Mouse (Mus musculus) spleen, adult 12 weeks (tissue): Measurements from ENCODE around the gene Brwd1.
A peak's percentile ranks its signal among the peaks of the same experiment; 100 is the strongest.
"Not testable (repeated sequence)": the region's sequence is repeated elsewhere in the genome, so short reads cannot be mapped to it uniquely, and the experiment has no call there.

Source experiments
- DNase-seq: peaks from one replicate; pipeline ENCODE4 v3.0.0; 2022; ENCODE audit warnings: low spot score

The Brwd1 gene

DNA sequence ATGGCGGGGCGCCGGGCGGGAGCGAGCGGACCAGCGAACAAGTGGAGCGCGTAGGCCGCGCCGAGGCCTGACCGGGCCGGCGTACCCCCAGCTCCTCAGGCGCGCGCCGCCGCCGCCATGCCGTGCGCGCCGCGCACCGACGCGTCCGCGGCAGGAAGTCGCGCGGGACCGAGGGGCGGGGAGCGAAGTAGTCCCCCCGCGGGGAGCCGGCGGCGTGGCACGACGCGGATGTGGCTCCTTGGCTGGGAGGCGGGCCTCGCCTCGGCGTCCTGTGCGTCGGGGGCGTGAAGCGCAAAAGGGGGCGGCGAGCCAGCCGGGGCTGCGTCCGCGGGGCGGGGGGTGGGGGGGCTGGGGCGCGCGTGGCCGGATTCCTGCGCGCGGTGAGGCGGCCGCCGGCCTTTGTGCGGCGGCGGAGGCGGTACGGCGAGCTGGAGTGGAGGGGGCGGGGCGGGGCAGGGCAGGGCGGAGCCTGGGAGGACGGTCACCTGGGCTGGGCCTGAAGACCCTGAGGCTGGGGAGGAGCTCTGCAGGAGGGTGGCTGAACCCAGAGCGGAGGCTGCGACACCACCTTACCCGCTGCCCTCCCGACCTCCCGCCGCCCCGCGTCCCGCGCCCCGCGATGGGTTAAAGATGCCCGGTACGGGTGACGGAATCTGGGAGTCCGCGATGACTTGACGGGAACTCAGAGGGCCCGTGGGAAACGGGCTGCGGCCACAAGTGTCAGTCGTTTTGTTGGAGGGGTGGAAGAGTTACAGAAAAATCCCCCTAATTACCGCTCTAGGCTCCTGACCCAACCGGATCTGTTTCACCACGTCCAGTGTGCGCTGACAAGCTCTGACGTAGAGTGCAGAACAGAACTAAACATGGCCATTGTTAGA, at the start of gene Brwd1:
TSS of gene Brwd1 (minus strand) at position 226 of the 878 bp plus-strand sequence.
- peak; percentile 64 for DNase-seq

- DNase-seq, result no peak
Observed at GRCm38 (mm10) chr16:96128466-96128865, 46.1 kb upstream of the Brwd1 start.

- DNase-seq, result peak; percentile 79
Observed at GRCm38 (mm10) chr16:96127657-96128344, 45.5 kb upstream of the Brwd1 start, which contains the start of gene Hmgn1. Gene Hmgn1, minus strand, starts transcription at chr16:96127729.

DNA sequence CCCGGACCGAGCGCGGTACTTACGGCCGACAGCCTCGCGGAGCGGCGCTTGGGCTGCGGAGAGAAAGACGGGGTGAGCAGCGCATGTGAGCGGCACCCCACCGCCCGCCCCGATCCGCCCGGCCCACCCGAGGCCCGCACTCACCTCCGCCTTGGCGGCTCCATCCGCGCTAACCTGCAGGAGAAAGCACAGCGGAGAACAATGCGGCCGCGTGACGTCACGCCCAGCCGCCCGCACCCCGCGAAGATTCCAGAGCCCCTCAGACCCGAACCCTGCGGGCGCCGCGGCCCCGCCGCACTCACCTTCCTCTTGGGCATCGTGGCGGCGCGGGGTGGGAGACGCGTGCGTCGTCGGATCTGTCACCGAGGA, 44.9 kb upstream of the Brwd1 start:
- no peak for DNase-seq

- no peak for DNase-seq
Observed at GRCm38 (mm10) chr16:96126684-96127171, 44.4 kb upstream of the Brwd1 start.

- DNase-seq, result no peak
Observed at GRCm38 (mm10) chr16:96120022-96120623, 37.8 kb upstream of the Brwd1 start.

GRCm38 (mm10) chr16:96114729-96115128, 32.4 kb upstream of the Brwd1 start:
- no peak for DNase-seq

DNA sequence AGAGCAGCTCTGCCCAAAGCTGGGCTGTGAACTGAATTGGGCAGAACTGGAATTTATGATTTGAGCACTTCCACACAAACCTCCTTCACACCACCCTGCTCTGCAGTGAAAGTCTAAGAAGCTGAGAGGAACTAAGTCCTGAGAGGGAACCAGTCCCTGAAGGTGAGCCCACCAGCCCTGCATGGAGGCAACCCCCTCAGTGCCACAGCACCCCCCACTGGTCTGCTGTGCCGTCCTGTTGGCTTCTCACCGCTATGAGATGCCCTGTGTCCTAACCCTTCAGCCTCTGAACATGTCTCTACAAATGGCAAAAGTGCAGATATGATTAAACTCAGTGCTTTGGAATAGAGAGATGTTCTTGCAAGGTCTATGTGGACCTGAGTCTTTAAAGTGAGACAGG, 30.4 kb upstream of the Brwd1 start:
- DNase-seq, result no peak

DNA sequence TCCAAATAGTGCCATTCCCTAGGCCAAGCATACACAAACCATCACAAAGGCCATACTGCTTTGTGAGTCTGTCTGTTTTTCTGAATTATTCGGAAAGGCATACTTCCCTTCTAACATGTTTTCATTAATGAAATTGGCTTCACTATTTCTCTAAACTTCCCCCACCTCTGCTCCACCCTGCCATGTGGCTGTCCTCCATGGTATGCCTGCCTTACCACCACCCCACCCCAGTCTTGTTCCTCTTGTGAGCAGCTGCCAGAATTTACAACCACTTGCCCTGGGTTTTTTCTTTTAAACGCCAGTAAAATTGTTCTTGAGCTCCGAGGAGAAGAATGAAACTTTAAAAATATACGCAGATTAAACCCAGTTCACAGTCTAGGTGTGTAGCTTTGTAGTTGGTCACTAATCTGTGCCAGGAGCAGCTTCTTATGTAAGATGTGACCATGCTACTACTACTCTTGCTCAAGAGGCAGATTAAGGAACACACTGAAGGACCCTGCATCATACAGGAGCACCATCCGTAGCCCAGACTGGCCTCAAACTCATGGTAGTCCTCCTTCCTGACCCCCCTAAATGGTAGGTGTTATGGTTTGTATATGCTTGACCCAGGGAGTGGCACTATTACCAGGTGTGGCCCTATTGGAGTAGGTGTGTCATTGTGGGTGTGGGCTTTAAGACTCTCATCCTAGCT, 28.5 kb upstream of the Brwd1 start:
- no peak for DNase-seq

GRCm38 (mm10) chr16:96109673-96110072, 27.3 kb upstream of the Brwd1 start:
- DNase-seq, result no peak

- DNase-seq, result no peak
Observed at GRCm38 (mm10) chr16:96103036-96103435, 20.7 kb upstream of the Brwd1 start.

DNA sequence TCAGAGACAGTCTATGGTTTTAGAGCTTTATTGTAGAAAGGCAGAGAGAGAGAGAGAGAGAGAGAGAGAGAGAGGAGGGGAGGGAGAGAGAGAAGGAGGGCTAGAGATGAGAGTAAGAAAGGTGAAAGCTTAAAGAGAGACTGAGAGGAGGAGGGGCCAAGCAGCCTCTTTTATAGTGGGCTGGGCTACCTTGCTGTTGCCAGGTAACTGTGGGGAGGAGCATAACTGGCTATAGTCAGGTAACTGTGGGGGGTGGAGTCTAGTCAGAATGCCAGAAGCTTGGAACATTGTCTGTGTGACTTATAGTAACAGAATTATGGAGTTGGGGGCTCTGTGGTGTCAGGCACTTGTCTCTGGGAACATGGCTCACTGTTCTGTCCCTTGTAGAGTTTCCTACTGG, 15.5 kb upstream of the Brwd1 start:
- not testable (repeated sequence) for DNase-seq

- DNase-seq, result no peak
Observed at GRCm38 (mm10) chr16:96095966-96096365, 13.6 kb upstream of the Brwd1 start.

DNA sequence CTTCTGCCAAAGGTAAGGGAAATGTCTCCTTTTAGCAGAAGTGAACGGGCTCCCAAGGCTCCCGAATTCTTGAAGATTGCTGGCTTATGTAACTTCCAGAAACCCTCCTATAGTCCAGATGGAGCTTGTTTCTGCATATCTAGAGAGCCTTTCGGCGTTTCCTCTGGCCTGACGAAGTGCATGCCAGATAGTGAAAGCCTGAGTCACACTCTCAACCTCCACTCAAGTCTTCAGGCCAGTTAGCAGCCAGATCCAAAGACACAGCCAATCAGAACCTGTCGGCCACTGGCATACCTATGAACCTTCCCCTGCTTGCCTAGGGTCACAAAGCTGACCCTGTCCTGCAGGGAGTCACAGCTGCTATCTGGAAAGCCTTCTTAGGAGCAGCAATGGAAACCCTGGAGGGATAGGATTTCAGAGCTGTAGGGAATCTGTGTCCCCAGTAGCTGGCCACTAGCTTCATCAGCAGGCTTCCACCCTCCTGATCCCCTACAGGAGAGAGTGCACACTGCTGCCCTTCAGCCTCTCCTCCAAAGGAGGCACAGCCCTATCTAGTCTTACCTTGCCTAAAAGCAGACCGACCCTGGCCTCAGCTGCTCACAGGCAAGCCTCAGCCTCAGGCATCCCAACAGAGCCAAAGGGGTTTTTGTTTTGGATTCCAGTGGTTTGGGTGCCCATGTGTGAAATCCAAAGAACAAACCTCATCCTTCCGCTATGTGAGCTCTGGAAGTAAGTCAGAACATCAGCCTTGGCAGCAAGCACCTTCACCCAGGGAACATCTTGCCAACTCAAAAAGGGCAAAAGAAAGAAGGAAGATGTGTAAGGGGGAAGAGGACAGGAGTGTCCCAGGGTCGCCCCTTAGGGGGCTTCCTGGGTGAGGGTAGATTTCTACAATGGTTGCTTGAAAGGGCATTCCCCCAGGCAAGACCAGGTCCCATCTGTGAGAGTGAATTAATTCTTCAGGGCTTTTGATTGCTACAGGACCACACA, 9.5 kb upstream of the Brwd1 start:
- DNase-seq, result no peak

GRCm38 (mm10) chr16:96088120-96088519, 5.8 kb upstream of the Brwd1 start:
- DNase-seq, result no peak

GRCm38 (mm10) chr16:96087436-96087835, 5.1 kb upstream of the Brwd1 start:
- no peak for DNase-seq

DNA sequence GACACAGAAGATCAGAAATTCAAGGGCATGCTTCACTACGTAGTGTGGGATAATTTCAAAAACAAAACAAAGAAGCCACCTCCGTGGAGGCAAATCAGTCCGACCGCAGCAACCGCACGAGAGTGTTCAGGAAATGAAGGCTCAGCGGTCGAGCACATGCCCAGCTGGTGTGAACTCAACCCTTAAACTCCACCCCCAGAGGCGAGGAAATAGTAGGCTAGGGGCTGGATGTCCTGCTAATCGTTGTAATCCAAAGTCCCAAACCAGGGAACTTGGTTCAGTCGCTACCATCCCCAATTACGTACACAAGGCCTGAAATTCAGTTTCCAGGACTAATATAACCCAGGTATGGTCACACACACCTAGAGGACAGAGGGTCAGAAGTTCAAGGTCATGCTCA, 4.7 kb upstream of the Brwd1 start:
- peak; percentile 58 for DNase-seq

DNA sequence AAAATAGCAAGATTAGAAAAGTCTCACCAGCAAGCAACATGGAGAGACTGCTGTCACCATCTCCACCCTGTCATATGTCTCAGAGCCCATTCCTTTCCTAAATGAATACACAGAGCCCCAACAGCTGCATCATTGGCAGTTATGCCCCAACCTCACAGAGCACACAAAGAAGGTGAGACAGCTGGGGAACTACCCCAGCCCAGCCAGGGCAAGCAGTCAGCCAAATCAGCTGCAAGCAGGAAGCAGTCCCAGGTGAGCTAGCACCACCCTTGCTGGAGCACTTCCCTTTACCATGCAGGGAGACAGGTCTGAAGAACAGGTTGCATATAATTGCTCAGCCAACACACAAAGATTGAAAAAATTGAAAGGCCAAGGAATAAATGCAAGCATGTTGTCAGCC, 3.3 kb upstream of the Brwd1 start:
- peak; percentile 5 for DNase-seq

GRCm38 (mm10) chr16:96083179-96083646, 887 bp upstream of the Brwd1 start:
- no peak for DNase-seq

- no peak for DNase-seq
Observed at GRCm38 (mm10) chr16:96081742-96082241, 534 bp downstream of the Brwd1 start.

GRCm38 (mm10) chr16:96081331-96081730, 995 bp downstream of the Brwd1 start:
- DNase-seq, result peak; percentile 76
